Mouse (Mus musculus) skeletal muscle tissue, adult 2 months (tissue): ENCODE measurements around the gene Nppc.

Experiments used
- DNase-seq: peaks from one replicate; pipeline ENCODE4 v3.0.0-alpha.2; 2012; ENCODE audit warnings: low read depth, low spot score

The Nppc gene

DNA sequence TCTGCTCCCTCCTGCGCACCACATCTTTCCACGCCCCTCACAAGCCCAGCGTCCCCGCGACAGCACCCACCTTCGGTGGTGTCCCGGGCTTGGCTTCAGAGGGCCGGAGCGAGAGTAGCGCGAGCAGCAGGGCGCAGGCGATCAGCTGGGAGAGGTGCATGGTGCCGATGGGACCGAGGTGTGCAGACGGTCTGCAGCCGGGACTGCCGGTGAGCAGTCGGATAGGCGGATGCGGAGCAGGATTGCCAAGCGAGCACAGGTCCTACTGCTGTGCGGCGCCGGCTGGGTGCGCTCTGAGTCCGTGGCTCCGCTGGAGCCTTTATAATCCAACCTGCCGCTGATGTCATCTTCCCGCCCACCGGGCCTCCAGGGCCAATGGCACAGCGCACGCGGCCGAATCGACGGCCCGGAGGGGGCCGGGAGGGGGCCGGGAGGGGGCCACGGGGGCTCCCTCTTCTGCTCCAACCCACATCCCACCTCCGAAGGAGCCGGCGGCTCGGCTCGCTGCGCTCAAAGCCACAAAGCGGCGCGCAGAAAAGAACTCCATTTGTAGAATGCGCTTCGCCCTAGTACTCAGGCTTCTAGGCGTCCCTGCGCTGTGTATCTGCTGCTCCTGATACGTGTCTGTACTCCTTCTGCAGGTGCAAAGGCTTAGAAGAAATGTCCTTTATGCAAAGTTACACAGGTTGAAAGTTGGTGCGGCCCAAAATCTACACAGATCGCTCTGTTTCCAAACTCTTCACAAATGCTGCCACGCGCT, at the start of gene Nppc:
Gene Nppc (minus strand): TSS at position 293 of the 760 bp plus-strand sequence.
- DNase-seq = peak; percentile 49

GRCm38 (mm10) chr1:86719391-86719790, 49.0 kb upstream of the Nppc start:
- DNase-seq = peak; percentile 45

GRCm38 (mm10) chr1:86718190-86718589, 47.8 kb upstream of the Nppc start:
- no peak for DNase-seq

GRCm38 (mm10) chr1:86713054-86713453, 42.7 kb upstream of the Nppc start:
- DNase-seq = no peak

GRCm38 (mm10) chr1:86712045-86712444, 41.7 kb upstream of the Nppc start:
- no peak for DNase-seq

- no peak for DNase-seq
Observed at GRCm38 (mm10) chr1:86709546-86709945, 39.2 kb upstream of the Nppc start.

GRCm38 (mm10) chr1:86705461-86705860, 35.1 kb upstream of the Nppc start:
- no peak for DNase-seq

DNA sequence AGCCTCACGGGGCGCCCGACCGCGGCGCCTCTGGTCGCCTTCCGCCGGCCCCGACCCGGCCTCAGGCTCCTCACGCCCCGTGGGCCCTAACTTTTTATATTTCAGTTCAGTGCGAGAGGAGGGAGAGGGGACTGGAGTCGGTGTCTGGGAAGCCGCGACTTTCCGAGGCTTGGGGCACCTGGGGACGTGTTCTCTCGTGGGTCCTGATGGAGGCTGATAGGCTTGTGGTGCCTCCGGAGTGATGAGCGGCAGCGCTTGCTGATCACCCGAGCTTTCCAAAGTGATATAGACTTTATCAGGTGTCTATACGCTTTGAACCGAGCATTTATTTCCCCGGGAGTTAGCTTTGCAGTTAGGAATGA, 33.6 kb upstream of the Nppc start:
- no peak for DNase-seq

DNA sequence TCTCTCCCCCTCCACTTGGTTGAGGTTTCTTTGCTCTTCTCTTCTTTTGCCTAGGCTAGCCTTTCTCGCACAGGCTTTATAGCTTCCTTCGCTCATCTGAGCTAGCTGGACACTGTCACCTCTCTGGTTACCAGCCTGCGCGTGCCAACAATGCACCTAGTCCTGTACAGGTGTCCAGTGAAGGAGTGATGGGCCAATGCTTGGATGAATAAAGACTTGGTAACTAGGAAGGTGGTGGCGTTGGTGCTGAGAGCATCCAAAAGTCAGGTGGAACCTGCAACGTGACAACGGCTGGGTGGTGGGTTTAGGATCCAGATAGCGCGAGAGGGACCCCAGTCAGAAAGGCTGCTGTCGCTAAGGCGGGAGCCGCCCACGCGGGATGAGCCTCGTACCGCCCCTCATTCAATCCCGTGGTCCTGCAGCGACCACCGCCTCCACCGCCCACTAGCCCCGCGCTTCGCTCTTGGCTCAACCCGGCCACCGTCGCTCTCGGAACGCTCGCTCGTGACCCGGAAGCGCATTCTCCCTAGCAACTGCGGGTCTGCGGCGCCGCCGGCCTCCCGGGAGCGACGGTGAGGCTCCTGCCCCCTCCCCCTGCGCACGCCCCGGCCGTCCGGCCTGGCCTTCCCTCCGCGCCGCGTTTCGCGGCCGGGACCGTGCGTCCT, 33.1 kb upstream of the Nppc start, which contains the start of gene Dis3l2:
Gene Dis3l2 (plus strand): TSS at position 509 of the 665 bp plus-strand sequence.
- DNase-seq = peak; percentile 73

- DNase-seq = no peak
Observed at GRCm38 (mm10) chr1:86700367-86700766, 30.0 kb upstream of the Nppc start.

DNA sequence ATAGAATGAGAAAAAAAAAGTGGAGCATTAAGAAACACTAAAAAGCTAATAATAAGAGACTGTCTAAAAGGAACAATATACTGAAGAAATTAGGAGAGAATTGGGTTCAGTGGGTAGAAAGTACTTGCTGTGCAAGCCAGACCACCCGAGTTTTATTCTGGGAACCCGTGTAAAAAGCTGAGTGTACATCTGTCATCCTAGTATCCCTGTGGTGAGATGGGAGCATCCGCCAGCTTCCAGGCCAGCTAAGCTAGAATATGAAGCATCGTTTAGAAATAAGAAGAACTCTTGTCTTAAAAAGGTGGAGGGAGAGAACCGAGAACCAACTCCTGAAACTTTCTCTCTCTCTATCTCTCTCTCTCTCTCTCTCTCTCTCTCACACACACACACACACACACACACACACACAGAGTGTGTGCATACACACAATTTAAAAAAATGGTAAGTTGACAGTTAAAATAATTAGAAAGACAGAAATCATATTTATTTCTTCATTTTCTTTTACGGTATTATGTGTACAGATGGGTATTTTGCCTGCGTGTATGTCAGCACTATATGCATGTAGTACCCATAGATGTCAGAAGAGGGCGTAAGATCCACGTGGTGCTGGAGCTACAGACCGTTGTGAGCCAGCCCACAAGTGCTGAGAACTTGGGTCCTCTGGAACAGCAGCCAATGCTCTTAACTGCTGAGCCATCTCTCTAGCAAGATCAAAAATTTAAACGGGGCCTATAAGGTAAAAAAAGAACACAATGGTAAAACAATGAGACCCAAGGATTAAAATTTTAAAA, 29.2 kb upstream of the Nppc start:
- DNase-seq = no peak

- no peak for DNase-seq
Observed at GRCm38 (mm10) chr1:86698721-86699120, 28.4 kb upstream of the Nppc start.

DNA sequence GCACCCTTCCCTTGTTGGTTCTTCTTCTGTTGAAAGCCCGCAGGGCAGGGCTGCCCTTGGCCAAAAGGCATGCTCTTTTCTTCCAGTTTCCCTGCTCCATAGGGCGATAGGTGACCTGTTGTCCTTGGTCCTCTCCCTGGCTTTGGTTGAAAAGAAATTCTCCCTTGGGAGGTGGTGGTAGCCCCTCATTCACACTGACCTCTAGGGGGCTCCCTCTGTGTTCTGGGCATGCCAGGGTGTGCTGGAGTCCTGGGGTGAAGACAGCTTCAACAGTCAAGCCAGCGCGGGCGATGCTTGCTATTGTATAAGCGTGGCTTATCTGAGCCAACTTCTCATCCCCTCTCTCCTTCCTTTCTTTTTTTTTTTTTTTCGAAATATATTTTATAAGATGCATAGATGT, 26.6 kb upstream of the Nppc start:
- no peak for DNase-seq

DNA sequence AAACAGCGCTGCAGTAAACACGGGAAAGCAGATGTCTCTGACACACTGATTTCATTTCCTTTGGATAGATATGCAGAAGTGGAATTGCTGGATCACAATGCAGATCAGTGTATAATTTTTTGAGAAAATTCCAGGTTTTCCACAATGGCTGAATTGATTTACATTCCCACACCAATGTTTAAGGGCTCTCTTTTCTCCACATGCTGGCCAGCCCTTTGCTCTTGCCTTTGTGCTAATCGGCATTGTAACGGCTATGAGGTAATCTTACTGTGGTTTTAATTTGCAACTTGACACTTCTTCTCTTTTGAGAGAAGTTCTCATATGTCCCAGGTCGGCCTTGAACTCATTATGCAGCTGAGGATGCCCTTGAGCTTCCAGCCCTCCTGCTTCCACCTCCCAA, 20.7 kb upstream of the Nppc start:
- no peak for DNase-seq

DNA sequence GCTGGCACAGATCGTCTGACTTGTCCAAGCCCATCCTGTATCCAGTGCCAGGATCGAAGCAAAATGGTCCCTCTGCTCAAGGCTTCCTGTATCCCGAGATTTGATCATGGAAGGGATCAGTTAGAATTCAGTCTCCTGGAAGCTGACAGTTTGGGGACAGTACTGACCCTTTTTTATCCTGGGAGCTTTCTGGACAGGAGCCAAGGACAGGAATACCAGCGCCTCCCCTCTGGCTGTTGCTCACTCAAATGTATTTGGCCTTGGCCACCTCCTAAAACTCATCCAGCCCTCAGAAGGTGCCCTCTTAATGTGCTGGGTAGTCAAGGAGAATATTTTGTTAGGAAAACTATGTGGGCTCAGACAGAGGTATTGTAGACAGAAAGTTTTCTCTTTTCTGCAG, 16.9 kb upstream of the Nppc start:
- DNase-seq = no peak

DNA sequence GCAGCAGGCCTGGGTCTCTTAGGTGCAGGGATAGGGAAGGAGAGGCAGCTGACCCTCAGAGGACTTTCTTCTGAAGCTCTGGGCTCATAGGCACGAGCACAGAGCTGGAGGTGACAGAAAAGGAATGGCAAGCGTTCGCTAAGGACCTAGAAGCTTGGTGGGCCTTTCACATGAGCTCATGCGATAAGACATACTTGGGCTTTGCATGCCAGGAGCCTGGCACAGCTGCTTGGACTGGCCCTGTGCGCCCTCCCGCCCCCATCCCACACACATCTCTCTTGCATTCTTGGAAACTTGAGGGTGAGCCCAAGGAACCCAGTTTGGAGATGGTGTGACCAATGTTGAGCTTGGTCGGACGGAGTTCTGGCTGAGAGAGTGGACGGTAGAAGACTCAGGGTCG, 8.3 kb upstream of the Nppc start:
- no peak for DNase-seq

DNA sequence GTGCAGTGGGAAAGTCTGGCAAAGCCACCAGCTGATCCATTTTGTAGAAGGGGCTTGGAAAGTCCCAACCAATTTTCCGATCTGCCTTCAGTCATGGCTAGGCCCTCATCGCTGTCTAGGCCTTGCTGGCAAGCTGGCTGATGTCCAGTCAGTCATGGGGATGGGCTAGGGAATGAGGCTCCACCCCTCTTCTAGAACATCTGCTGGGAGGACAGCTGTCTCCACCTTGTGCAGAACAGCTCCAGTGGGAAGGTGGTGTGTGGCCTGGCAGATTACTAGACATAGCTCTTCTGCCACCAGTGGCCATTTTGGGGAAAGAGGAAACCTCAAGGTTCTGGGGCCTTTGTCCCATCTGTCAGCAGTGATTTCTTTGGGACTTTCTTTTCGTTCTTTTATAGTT, 7.3 kb upstream of the Nppc start:
- no peak for DNase-seq

- DNase-seq = peak; percentile 54
Observed at GRCm38 (mm10) chr1:86675126-86675525, 4.8 kb upstream of the Nppc start.

- peak; percentile 17 for DNase-seq
Observed at GRCm38 (mm10) chr1:86674385-86674784, 4.0 kb upstream of the Nppc start.

DNA sequence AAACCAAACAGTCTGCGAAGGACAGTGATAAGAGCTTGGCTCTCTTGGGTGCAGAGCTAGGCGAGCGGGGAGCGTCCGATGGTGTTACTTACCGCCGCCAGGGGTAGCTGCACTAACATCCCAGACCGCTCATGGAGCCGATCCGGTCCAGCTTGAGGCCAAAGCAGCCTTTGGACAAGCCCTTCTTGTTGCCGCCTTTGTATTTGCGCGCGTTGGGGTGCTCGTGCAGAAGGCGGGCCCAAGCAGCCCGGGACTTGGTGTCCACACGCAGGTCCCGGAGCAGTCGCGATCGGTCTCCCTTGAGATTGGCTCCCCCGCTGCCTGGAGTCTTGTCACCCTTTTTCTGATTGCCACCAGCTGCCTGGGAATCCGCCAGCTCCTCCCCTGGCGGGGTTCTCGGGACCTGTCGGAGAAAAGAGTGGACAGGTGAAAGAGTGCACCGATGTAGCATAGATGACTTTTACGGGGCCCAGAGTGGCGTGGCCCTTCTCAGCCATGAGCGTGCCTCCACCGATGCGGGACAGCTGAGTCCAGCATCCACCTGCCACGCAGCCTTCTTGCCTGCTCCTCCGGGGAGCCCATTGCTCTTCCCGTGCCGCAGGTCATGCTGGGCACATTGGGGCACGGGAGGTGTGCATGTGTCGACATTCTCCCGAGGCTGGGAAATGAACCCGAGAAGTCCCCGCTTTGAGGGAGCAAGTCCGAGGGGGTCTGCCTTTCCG, 658 bp downstream of the Nppc start:
- DNase-seq = peak; percentile 71

GRCm38 (mm10) chr1:86665091-86665490, 5.3 kb downstream of the Nppc start:
- no peak for DNase-seq

GRCm38 (mm10) chr1:86657071-86657470, 13.3 kb downstream of the Nppc start:
- DNase-seq = no peak
